Mouse (Mus musculus): ENCODE measurements around the gene Syndig1l.

Gene Syndig1l

GRCm38 (mm10) chr12:84698319-84699081, at the start of gene Syndig1l:
Syndig1l (minus strand) TSS chr12:84698831.
- peak in 1 of 2 experiments; percentile 31 for DNase-seq (ENCODE audit: low spot score in 2 of 2)

DNA sequence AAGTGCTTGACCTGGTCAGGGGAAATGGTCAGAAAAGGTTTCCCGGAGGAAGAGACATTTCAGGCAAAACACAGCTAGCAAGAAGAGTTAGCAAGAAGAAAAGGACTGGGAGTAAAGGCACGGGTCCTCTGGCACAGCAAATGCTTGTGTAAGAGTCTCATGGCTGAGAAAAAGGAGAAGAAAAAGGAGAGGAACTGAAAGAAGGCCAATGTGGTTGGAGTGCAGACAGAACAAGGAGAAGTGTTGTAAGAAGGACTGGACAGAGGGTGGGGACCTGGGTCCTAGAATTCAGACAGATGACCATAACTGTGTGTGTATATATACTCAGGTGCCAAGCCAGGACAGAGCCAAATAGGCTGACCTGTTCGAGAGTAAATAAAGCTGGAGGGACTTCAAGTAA, 49.5 kb upstream of the Syndig1l start:
- DNase-seq (ENCODE audit: low spot score in 2 of 2): no peak

GRCm38 (mm10) chr12:84745700-84746099, 47.1 kb upstream of the Syndig1l start:
- no peak for DNase-seq (ENCODE audit: low spot score in 2 of 2)

DNA sequence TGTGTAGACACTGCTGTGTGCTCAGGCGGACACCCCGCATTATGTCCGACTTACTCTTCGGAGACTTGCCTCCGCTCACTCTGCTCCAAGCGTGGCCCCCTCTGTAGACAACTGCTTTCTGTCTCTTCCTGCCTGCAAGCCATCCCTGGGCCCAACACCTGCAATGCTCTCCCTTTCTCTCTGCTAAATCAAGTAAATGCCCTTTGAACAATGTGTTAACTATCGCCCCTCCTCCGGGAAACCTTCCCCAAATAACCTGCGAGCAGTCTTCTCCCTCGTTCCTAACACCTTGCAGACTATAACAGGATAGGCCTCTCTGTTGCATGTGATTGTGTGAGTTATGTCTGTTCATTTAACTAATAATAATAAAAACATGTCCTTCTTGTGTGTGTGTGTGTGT, 44.9 kb upstream of the Syndig1l start:
- no peak for DNase-seq (ENCODE audit: low spot score in 2 of 2)

- no peak for DNase-seq (ENCODE audit: low spot score in 2 of 2)
Observed at GRCm38 (mm10) chr12:84733366-84733765, 34.7 kb upstream of the Syndig1l start.

GRCm38 (mm10) chr12:84728421-84728820, 29.8 kb upstream of the Syndig1l start:
- DNase-seq (ENCODE audit: low spot score in 2 of 2): no peak

DNA sequence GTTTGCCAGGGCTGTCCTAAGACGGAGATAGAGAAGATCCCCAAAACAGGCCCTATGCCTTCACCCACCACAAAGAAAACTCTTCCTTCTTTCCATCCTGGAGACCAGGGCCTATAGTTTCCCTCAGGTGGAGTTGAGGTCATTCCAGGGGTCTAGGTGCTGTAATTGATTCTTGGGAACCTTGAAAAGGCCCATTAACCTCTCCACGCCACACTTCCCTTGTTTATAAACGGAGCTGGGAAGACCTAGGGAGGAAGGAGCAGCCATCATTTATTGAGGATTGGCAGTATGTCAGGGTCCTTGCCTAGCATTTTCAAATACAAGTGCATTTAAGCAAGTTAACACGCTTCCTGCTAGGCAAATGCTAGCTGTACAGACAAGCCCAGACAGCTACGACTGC, 28.8 kb upstream of the Syndig1l start:
- no peak for DNase-seq (ENCODE audit: low spot score in 2 of 2)

DNA sequence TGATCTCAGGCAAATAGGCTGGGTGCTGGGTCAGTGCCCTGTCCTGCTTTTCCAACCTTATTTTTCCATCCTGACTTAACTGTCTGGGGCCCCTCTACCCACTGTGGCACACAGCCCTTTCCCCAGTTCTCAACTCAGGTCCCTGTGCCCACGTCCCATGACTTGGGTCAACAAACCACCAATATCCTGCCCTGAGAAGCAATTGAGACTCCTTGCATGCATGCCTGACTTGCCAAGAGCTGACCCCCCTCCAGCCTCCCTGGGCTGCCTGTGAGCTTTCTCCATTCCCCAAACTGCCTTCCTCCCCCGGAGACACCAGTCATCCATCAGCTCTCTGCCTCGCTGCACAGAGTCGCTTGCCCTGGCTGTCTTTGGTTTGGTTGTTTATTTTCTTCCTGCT, 28.4 kb upstream of the Syndig1l start:
- no peak for DNase-seq (ENCODE audit: low spot score in 2 of 2)

- DNase-seq (ENCODE audit: low spot score in 2 of 2): no peak
Observed at GRCm38 (mm10) chr12:84726391-84726790, 27.8 kb upstream of the Syndig1l start.

DNA sequence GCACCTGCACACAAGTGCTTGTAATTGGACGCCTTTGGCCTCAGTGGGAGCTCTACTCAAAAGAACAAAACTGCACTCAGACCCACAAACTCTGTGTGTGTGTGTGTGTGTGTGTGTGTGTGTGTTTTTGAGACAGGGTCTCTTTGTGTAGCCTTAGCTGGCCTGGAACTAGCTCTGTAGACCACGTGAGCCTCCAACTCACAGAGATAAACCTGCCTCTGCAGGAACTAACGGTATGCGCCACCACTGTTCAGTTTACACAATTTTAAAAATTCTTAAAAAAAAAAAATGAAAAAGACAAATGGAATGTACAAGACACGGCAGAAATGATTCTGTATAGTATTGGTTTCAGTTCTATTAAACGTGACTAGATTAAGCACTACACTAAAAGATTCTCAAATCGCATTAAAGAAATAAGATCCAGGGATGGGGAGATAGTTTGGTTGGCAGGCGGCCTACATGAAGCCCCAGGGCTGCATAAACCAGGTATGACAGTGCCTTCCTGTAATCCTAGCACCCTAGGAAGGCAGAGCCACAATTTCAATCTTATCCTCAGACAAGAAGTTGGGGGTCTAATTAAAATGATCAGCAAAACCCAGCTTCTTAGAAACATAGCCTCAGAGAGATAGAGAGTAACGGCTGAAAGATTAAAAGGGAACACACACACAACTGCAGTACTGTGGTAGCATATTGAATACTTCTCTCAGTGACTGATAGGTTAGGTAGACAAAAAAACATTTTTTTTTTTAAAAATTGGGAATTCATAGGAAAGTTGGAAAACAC, 20.0 kb upstream of the Syndig1l start:
- DNase-seq (ENCODE audit: low spot score in 2 of 2): no peak

DNA sequence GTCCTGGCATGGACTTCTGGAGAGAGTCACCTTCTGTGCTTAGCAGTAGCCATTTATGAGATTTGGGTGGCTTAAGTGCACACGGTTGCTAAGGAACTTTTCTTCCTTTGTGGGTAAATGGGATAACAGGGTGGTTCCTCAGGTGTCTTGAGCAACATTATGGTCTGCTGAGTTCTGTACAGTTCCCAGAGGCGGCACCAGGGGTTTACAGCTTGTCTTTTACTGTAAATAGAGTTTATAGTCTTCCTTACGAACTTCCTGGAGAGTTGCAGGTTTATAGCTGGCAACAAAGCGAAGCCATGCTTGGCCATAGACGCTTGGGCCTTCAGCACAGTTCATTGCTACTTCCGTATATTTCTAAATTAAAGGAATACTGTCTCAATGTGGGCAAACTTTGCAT, 15.9 kb upstream of the Syndig1l start:
- no peak for DNase-seq (ENCODE audit: low spot score in 2 of 2)

- DNase-seq (ENCODE audit: low spot score in 2 of 2): no peak
Observed at GRCm38 (mm10) chr12:84709842-84710439, 11.3 kb upstream of the Syndig1l start.

GRCm38 (mm10) chr12:84707804-84708203, 9.2 kb upstream of the Syndig1l start:
- no peak for DNase-seq (ENCODE audit: low spot score in 2 of 2)

- no peak for DNase-seq (ENCODE audit: low spot score in 2 of 2)
Observed at GRCm38 (mm10) chr12:84706886-84707285, 8.3 kb upstream of the Syndig1l start.

DNA sequence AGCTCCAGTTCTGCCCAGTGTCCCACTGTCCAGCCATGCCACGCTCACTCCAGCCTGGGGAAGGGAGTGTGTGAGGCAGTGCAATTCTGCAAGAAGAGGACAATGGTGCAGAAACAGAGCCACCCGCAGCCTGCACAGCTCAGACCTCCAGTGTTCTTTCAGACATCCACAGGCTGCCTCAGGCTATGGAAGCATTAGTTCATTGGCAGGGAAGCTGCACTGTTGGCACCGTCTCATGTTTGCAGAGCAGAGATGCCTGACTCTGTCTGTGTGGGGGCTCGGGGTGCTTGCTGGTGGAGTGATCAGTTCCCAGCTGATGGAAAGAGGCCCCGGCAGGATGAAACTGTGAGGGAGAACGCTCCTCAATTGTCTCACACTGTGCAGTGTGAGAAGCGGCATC, 4.0 kb upstream of the Syndig1l start:
- DNase-seq (ENCODE audit: low spot score in 2 of 2): no peak

- DNase-seq (ENCODE audit: low spot score in 2 of 2): no peak
Observed at GRCm38 (mm10) chr12:84692141-84692540, 6.5 kb downstream of the Syndig1l start.

- no peak for DNase-seq (ENCODE audit: low spot score in 2 of 2)
Observed at GRCm38 (mm10) chr12:84691347-84691746, 7.3 kb downstream of the Syndig1l start.

GRCm38 (mm10) chr12:84689051-84689450, 9.6 kb downstream of the Syndig1l start:
- no peak for DNase-seq (ENCODE audit: low spot score in 2 of 2)

- no peak for DNase-seq (ENCODE audit: low spot score in 2 of 2)
Observed at GRCm38 (mm10) chr12:84687531-84687930, 11.1 kb downstream of the Syndig1l start.

DNA sequence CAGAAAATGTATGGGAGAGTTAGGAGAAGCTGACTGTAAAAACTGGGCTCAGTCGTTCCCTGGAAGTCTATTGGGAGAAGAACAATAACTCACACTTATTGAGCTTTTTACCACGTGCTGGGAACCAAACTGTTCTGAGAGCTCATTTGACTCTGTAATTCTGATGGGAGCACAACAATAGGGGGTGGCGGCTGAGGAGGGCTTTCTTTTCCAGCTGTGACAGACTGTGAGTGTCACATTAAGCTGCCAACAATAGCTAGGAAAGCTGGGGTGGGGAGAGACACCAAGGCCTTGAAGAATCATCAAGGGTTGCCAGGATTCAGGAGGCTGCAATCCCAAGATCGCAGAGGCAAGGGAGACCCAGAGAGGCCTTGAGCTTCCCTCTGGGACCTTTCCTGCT, 12.5 kb downstream of the Syndig1l start:
- no peak for DNase-seq (ENCODE audit: low spot score in 2 of 2)

- no peak for DNase-seq (ENCODE audit: low spot score in 2 of 2)
Observed at GRCm38 (mm10) chr12:84684569-84684968, 14.1 kb downstream of the Syndig1l start.

- DNase-seq (ENCODE audit: low spot score in 2 of 2): no peak
Observed at GRCm38 (mm10) chr12:84676011-84676410, 22.6 kb downstream of the Syndig1l start.
